Mouse (Mus musculus) cerebellum, adult 2 months (tissue): ENCODE measurements at regions not wholly inside any gene's neighbourhood (a gene's known extent, or its start where the extent isn't known, plus 50 kb on each side); places are given as distances from the start of the nearest gene placed in this dataset.

Experiments
- CTCF ChIP-seq: fragments of 200-500 bp; IDR thresholded peaks from 2 replicates; pipeline ENCODE4 v1.5.1; 2011; ENCODE audit warnings: low read depth, mild to moderate bottlenecking, control low read depth, low read length, moderate library complexity, borderline replicate concordance; ENCODE audit not compliant: insufficient read depth
- POLR2A ChIP-seq: fragments of 200-500 bp; IDR thresholded peaks from 2 replicates; pipeline ENCODE4 v1.6.1; 2011; ENCODE audit warnings: low read length, control low read depth, borderline replicate concordance; ENCODE audit not compliant: insufficient read depth

DNA sequence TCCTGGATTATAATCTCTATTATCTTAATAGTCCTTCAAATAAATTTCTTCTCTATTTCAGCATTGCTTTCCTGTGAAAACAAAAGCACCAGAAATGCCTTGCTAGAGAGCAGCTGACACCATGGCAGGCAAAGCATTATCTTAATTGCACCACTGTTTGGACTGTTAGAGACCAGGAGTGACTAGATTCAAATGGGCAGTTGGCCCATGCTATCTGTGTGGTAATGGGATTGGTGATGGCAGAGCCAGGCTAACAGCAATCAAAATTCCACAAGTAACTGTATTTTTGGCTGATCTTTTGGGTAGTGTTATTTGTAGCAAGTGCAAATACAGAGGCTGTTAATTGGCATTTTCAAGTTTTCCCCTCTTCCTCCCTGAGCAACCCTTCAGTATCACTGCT, 929.3 kb downstream of the Gbe1 start:
- TF ChIP-seq CTCF (no peak), POLR2A (no peak)
